Mouse (Mus musculus): ENCODE measurements around the gene Lrrc32.

The Lrrc32 gene

GRCm38 (mm10) chr7:98488398-98489130 is 519 bp upstream of the Lrrc32 start:
- DNase-seq (ENCODE audit: low spot score): peak; percentile 57

- peak; percentile 53 for DNase-seq (ENCODE audit: low spot score)
Observed at GRCm38 (mm10) chr7:98489623-98490084, 571 bp downstream of the Lrrc32 start.

- no peak for DNase-seq (ENCODE audit: low spot score)
Observed at GRCm38 (mm10) chr7:98490328-98490727, 1.2 kb downstream of the Lrrc32 start.

- no peak for DNase-seq (ENCODE audit: low spot score)
Observed at GRCm38 (mm10) chr7:98490911-98491310, 1.8 kb downstream of the Lrrc32 start.

- DNase-seq (ENCODE audit: low spot score): peak; percentile 21
Observed at GRCm38 (mm10) chr7:98491451-98492200, 2.5 kb downstream of the Lrrc32 start.

GRCm38 (mm10) chr7:98492331-98492730 is 3.2 kb downstream of the Lrrc32 start:
- no peak for DNase-seq (ENCODE audit: low spot score)

GRCm38 (mm10) chr7:98493307-98493706 is 4.2 kb downstream of the Lrrc32 start:
- no peak for DNase-seq (ENCODE audit: low spot score)

- DNase-seq (ENCODE audit: low spot score): no peak
Observed at GRCm38 (mm10) chr7:98493901-98494480, 4.9 kb downstream of the Lrrc32 start.

GRCm38 (mm10) chr7:98495591-98495990 is 6.5 kb downstream of the Lrrc32 start:
- DNase-seq (ENCODE audit: low spot score): no peak

- DNase-seq (ENCODE audit: low spot score): no peak
Observed at GRCm38 (mm10) chr7:98497451-98497850, 8.4 kb downstream of the Lrrc32 start.

GRCm38 (mm10) chr7:98498101-98498500 is 9.0 kb downstream of the Lrrc32 start:
- DNase-seq (ENCODE audit: low spot score): no peak

GRCm38 (mm10) chr7:98498656-98499560 is 9.8 kb downstream of the Lrrc32 start:
- DNase-seq (ENCODE audit: low spot score): no peak

- DNase-seq (ENCODE audit: low spot score): no peak
Observed at GRCm38 (mm10) chr7:98499561-98500292, 10.6 kb downstream of the Lrrc32 start.

GRCm38 (mm10) chr7:98500470-98500869 is 11.4 kb downstream of the Lrrc32 start:
- no peak for DNase-seq (ENCODE audit: low spot score)

- no peak for DNase-seq (ENCODE audit: low spot score)
Observed at GRCm38 (mm10) chr7:98501078-98501477, 12.0 kb downstream of the Lrrc32 start.

GRCm38 (mm10) chr7:98502921-98503320 is 13.8 kb downstream of the Lrrc32 start:
- no peak for DNase-seq (ENCODE audit: low spot score)

- no peak for DNase-seq (ENCODE audit: low spot score)
Observed at GRCm38 (mm10) chr7:98503951-98504647, 15.0 kb downstream of the Lrrc32 start.

- no peak for DNase-seq (ENCODE audit: low spot score)
Observed at GRCm38 (mm10) chr7:98504726-98505314, 15.7 kb downstream of the Lrrc32 start.

GRCm38 (mm10) chr7:98505664-98506063 is 16.6 kb downstream of the Lrrc32 start:
- no peak for DNase-seq (ENCODE audit: low spot score)
